Mouse (Mus musculus) splenic B cell, adult 2 months (primary cell): ENCODE results near the gene Slc45a1.

ENCODE experiments used
- DNase-seq: peaks from one replicate; pipeline ENCODE4 v3.0.0-alpha.2; 2011; ENCODE audit warnings: low read depth, low spot score
- H3K27me3 ChIP-seq: 2 replicates; pipeline ENCODE4 v1.6.1; 2012; ENCODE audit warnings: mild to moderate bottlenecking, low read length, moderate library complexity, mixed read lengths; ENCODE audit not compliant: control insufficient read depth, poor library complexity, insufficient read depth, severe bottlenecking
- H3K36me3 ChIP-seq: 2 replicates; pipeline ENCODE4 v1.6.1; 2012; ENCODE audit warnings: mild to moderate bottlenecking, low read length, moderate library complexity, mixed read lengths; ENCODE audit not compliant: control insufficient read depth, poor library complexity, insufficient read depth, severe bottlenecking

Gene Slc45a1

GRCm38 (mm10) chr4:150586275-150586674 lies 65.7 kb downstream of the Slc45a1 start:
- H3K36me3 ChIP-seq, result no peaks in the 10 kb centered on the region; the same call in 1 of the 2 replicates
- DNase-seq, result no peak
- no peaks in the 10 kb centered on the region for H3K27me3 ChIP-seq

GRCm38 (mm10) chr4:150585800-150586199 lies 66.2 kb downstream of the Slc45a1 start:
- no peaks in the 10 kb centered on the region; the same call in 1 of the 2 replicates for H3K36me3 ChIP-seq
- no peak for DNase-seq
- H3K27me3 ChIP-seq, result no peaks in the 10 kb centered on the region

- no peaks in the 10 kb centered on the region; the same call in 1 of the 2 replicates for H3K36me3 ChIP-seq
- DNase-seq, result no peak
- no peaks in the 10 kb centered on the region for H3K27me3 ChIP-seq
Measured at GRCm38 (mm10) chr4:150583777-150584135, 68.2 kb downstream of the Slc45a1 start.

- peak; percentile 32 for DNase-seq
- Histone ChIP-seq H3K27me3 (no peaks in the 10 kb centered on the region), H3K36me3 (no peaks in the 10 kb centered on the region; the same call in 1 of the 2 replicates)
Measured at GRCm38 (mm10) chr4:150582966-150583776, 68.8 kb downstream of the Slc45a1 start.

- DNase-seq, result no peak
- Histone ChIP-seq H3K36me3 (peaks cover 2% of the 10 kb centered on the region; the same call in 1 of the 2 replicates), H3K27me3 (no peaks in the 10 kb centered on the region)
Measured at GRCm38 (mm10) chr4:150581931-150582723, 69.8 kb downstream of the Slc45a1 start.
